Mouse (Mus musculus) heart, embryonic 14.5 days (tissue): ENCODE results near the gene Eras. TPM values are rescaled to one million over a fixed set of nuclear protein-coding genes. Genes with fewer than 3 reads are reported as not detected.
"Not testable (repeated sequence)": the region's sequence is repeated elsewhere in the genome, so short reads cannot be mapped to it uniquely, and the experiment has no call there.

Experiments
- ATAC-seq: fragments of 200-750 bp; cut with Nextera tagmentation; 2 replicates; pipeline ENCODE4 v1.8.0; 2017; ENCODE audit warnings: low read depth, moderate TSS enrichment; ENCODE audit not compliant: insufficient number of reproducible peaks, insufficient read depth, low FRiP score
- H3K27ac ChIP-seq, 2 experiments: fragments of 200-500 bp in 1 of 2; fragments of 300-500 bp in 1 of 2; sonication (generic) in 1 of 2; replicated peaks in 1 of 2; 2 replicates each; pipeline ENCODE4 v1.5.1; 2012 to 2014; ENCODE audit warnings: low read depth in 2 of 2, low read length in 2 of 2, control low read depth in 1 of 2, mild to moderate bottlenecking in 1 of 2, mixed read lengths in 1 of 2; ENCODE audit not compliant: control insufficient read depth in 1 of 2, insufficient read depth in 1 of 2
- H3K27me3 ChIP-seq: fragments of 300-500 bp; sonication (generic); 2 replicates; pipeline ENCODE4 v1.6.1; 2014; ENCODE audit warnings: mild to moderate bottlenecking, low read length, control low read depth; ENCODE audit not compliant: control insufficient read depth, insufficient read depth
- H3K36me3 ChIP-seq: fragments of 300-500 bp; sonication (generic); 2 replicates; pipeline ENCODE4 v1.6.1; 2014; ENCODE audit warnings: mild to moderate bottlenecking, control low read depth, low read length, mixed read lengths; ENCODE audit not compliant: control insufficient read depth, insufficient read depth
- H3K4me1 ChIP-seq, 2 experiments: fragments of 200-500 bp in 1 of 2; fragments of 300-500 bp in 1 of 2; sonication (generic) in 1 of 2; 2 replicates each; pipeline ENCODE4 v1.6.1; 2012 to 2014; ENCODE audit warnings: low read length in 2 of 2, control low read depth in 1 of 2, mixed read lengths in 1 of 2; ENCODE audit not compliant: control insufficient read depth in 2 of 2, insufficient read depth in 2 of 2
- H3K4me2 ChIP-seq: fragments of 300-500 bp; sonication (generic); 2 replicates; pipeline ENCODE4 v1.6.1; 2014; ENCODE audit warnings: mild to moderate bottlenecking, low read length
- H3K4me3 ChIP-seq, 2 experiments: fragments of 200-500 bp in 1 of 2; fragments of 300-500 bp in 1 of 2; sonication (generic) in 1 of 2; 2 replicates each; pipeline ENCODE4 v1.5.1; 2012 to 2014; ENCODE audit warnings: low read length in 2 of 2, mild to moderate bottlenecking in 2 of 2, control low read depth in 1 of 2, low read depth in 1 of 2, moderate library complexity in 1 of 2; ENCODE audit not compliant: control insufficient read depth in 1 of 2, insufficient read depth in 1 of 2
- H3K9ac ChIP-seq: fragments of 300-500 bp; sonication (generic); 2 replicates; pipeline ENCODE4 v1.6.1; 2014; ENCODE audit warnings: mild to moderate bottlenecking, low read length
- H3K9me3 ChIP-seq: fragments of 300-500 bp; sonication (generic); 2 replicates; pipeline ENCODE4 v1.6.1; 2016; ENCODE audit warnings: low read length, control low read depth; ENCODE audit not compliant: control insufficient read depth
- WGBS: fragments of 180-500 bp; shearing (Covaris S2); extraction: QIAGEN DNeasy Blood & Tissue Kit; methylation state at CpG from one replicate; pipeline ENCODE4 v1.1.7; 2014; 5-methylcytosine and 5-hydroxymethylcytosine counted together
- polyA plus RNA-seq: library from polyadenylated mRNA; unstranded; fragments of >200 nt; fragmentation: Nextera tagmentation; extraction: Ambion mirVana; gene quantifications from 2 replicates; pipeline ENCODE4 v1.2.1, GENCODE M21; 2014

Eras gene
- polyA plus RNA-seq, 1 experiment from 2014 or later, result not detected

- no peaks in the 10 kb centered on the region for H3K9me3 ChIP-seq
- H3K9ac ChIP-seq, result no peak overlapping the region
- WGBS, result 63% methylated on average over 6 of the region's 6 CpGs
- H3K27me3 ChIP-seq, result no peaks in the 10 kb centered on the region
- H3K27ac ChIP-seq, result no peak overlapping the region
- peaks cover 17% of the 10 kb centered on the region for H3K36me3 ChIP-seq
- no peak overlapping the region for H3K4me2 ChIP-seq
- no peaks in the 10 kb centered on the region for H3K4me1 ChIP-seq
- no peak for ATAC-seq
- no peak overlapping the region for H3K4me3 ChIP-seq
Measured at GRCm38 (mm10) chrX:7910473-7910872, 17.9 kb downstream of the Eras start.

GRCm38 (mm10) chrX:7909242-7909641, 19.2 kb downstream of the Eras start, which contains the start of gene Gm10490:
TSS of gene Gm10490 (plus strand) at chrX:7909542.
- not testable (repeated sequence) for H3K27ac ChIP-seq, H3K9ac ChIP-seq, H3K4me2 ChIP-seq, H3K4me3 ChIP-seq, H3K9me3 ChIP-seq, H3K4me1 ChIP-seq, ATAC-seq, H3K27me3 ChIP-seq
- peaks cover 17% of the 10 kb centered on the region for H3K36me3 ChIP-seq
- WGBS, result 85% methylated on average over 4 of the region's 4 CpGs

- Histone ChIP-seq H3K36me3 (peaks cover 22% of the 10 kb centered on the region), H3K4me1 (no peaks in the 10 kb centered on the region), H3K9me3 (no peaks in the 10 kb centered on the region), H3K4me2 (no peak within 1 kb of the TSS), H3K4me3 (no peak within 1 kb of the TSS), H3K27ac (no peak within 1 kb of the TSS), H3K9ac (no peak within 1 kb of the TSS), H3K27me3 (no peaks in the 10 kb centered on the region)
- ATAC-seq, result no peak
- 69% methylated on average over 5 of the region's 5 CpGs for WGBS
Measured at GRCm38 (mm10) chrX:7907735-7908134, 20.7 kb downstream of the Eras start, which contains the start of gene Gm10491. TSS of gene Gm10491 (minus strand) at chrX:7907835.

GRCm38 (mm10) chrX:7904441-7904840, 24.0 kb downstream of the Eras start:
- Histone ChIP-seq H3K27ac (no peak overlapping the region), H3K4me1 (peaks cover 0 to 2% of the 10 kb centered on the region in 2 experiments; a peak in 1 of 4 replicates), H3K4me3 (no peak overlapping the region), H3K9me3 (no peaks in the 10 kb centered on the region), H3K36me3 (peaks cover 22% of the 10 kb centered on the region), H3K4me2 (no peak overlapping the region), H3K9ac (no peak overlapping the region), H3K27me3 (no peaks in the 10 kb centered on the region)
- WGBS, result 90% methylated on average over 5 of the region's 5 CpGs
- no peak for ATAC-seq

- no peaks in the 10 kb centered on the region for H3K27me3 ChIP-seq
- H3K4me3 ChIP-seq, result peak within 1 kb of the TSS; percentile 49 to 85
- peak within 1 kb of the TSS; percentile 82 to 91 for H3K27ac ChIP-seq
- peaks cover 0 to 7% of the 10 kb centered on the region in 2 experiments; a peak in 1 of 4 replicates for H3K4me1 ChIP-seq
- WGBS, result 14% methylated on average over 62 of the region's 62 CpGs
- peak; percentile 95 for ATAC-seq
- H3K9ac ChIP-seq, result peak within 1 kb of the TSS; percentile 76
- H3K4me2 ChIP-seq, result peak within 1 kb of the TSS; percentile 64
- H3K36me3 ChIP-seq, result peaks cover 30% of the 10 kb centered on the region
- H3K9me3 ChIP-seq, result no peaks in the 10 kb centered on the region
Measured at GRCm38 (mm10) chrX:7898880-7899874, 29.2 kb downstream of the Eras start, which contains the start of the genes Pqbp1 and Timm17b. TSS of gene Pqbp1 (minus strand) at chrX:7899269. TSS of gene Timm17b (plus strand) at chrX:7899357.

GRCm38 (mm10) chrX:7898211-7898610, 30.2 kb downstream of the Eras start:
- H3K4me1 ChIP-seq, result peaks cover 0 to 7% of the 10 kb centered on the region in 2 experiments; a peak in 1 of 4 replicates
- H3K9ac ChIP-seq, result peak overlapping the region; percentile 76
- H3K4me2 ChIP-seq, result peak overlapping the region; percentile 64
- 29% methylated on average over 13 of the region's 13 CpGs for WGBS
- peak overlapping the region in 1 of 2 experiments; percentile 82; a peak in 1 of 4 replicates for H3K27ac ChIP-seq
- peaks cover 35% of the 10 kb centered on the region for H3K36me3 ChIP-seq
- H3K4me3 ChIP-seq, result peak overlapping the region; percentile 49 to 85
- H3K9me3 ChIP-seq, result no peaks in the 10 kb centered on the region
- H3K27me3 ChIP-seq, result no peaks in the 10 kb centered on the region
- no peak for ATAC-seq

- Histone ChIP-seq H3K36me3 (no peaks in the 10 kb centered on the region), H3K4me1 (peaks cover 3 to 5% of the 10 kb centered on the region in 2 experiments; a peak in 2 of 4 replicates), H3K9me3 (no peaks in the 10 kb centered on the region), H3K27me3 (no peaks in the 10 kb centered on the region), H3K4me2 (peak within 1 kb of the TSS; percentile 72), H3K9ac (peak within 1 kb of the TSS; percentile 63), H3K4me3 (peak within 1 kb of the TSS; percentile 49 to 94), H3K27ac (peak within 1 kb of the TSS; percentile 49 to 85; a peak in 3 of 4 replicates)
- 15% methylated on average over 49 of the region's 49 CpGs for WGBS
- peak; percentile 92 for ATAC-seq
Measured at GRCm38 (mm10) chrX:7883841-7884567, 44.4 kb downstream of the Eras start, which contains the start of gene Slc35a2. TSS of gene Slc35a2 (plus strand) at chrX:7884028.
